Mouse (Mus musculus): ENCODE results near the gene Ercc6l2.

Ercc6l2 gene

GRCm38 (mm10) chr13:63930525-63930924 is 115.5 kb downstream of the Ercc6l2 start:
- DNase-seq (ENCODE audit: low spot score) = no peak

GRCm38 (mm10) chr13:63936369-63936768 is 121.3 kb downstream of the Ercc6l2 start:
- DNase-seq (ENCODE audit: low spot score) = no peak

- no peak for DNase-seq (ENCODE audit: low spot score)
These were observed 125.2 kb downstream of the Ercc6l2 start for GRCm38 (mm10) chr13:63940257-63940656.

GRCm38 (mm10) chr13:63941170-63941569 is 126.1 kb downstream of the Ercc6l2 start:
- DNase-seq (ENCODE audit: low spot score) = no peak

- DNase-seq (ENCODE audit: low spot score) = no peak
These were observed 128.6 kb downstream of the Ercc6l2 start for GRCm38 (mm10) chr13:63943605-63944004.

GRCm38 (mm10) chr13:63944344-63945021 is 129.4 kb downstream of the Ercc6l2 start:
- DNase-seq (ENCODE audit: low spot score) = no peak
